Mouse (Mus musculus) erythroblast, embryonic 14.5 days (primary cell): ENCODE measurements around the gene Gpn1. TPM values are rescaled to one million over a fixed set of nuclear protein-coding genes. Genes with fewer than 3 reads are reported as not detected.
A peak's percentile ranks its signal among the peaks of the same experiment; 100 is the strongest.

Source experiments
- H3K27me3 ChIP-seq: 2 replicates; pipeline ENCODE4 v1.6.1; 2012; ENCODE audit warnings: inconsistent platforms; ENCODE audit not compliant: control insufficient read depth
- H3K36me3 ChIP-seq: 2 replicates; pipeline ENCODE4 v1.6.1; 2012; ENCODE audit warnings: mild to moderate bottlenecking, inconsistent platforms; ENCODE audit not compliant: control insufficient read depth
- H3K4me1 ChIP-seq: 2 replicates; pipeline ENCODE4 v1.6.1; 2012; ENCODE audit warnings: inconsistent platforms; ENCODE audit not compliant: control insufficient read depth
- H3K4me3 ChIP-seq: replicated peaks from 2 replicates; pipeline ENCODE3; 2012; ENCODE audit warnings: moderate library complexity, mild to moderate bottlenecking, inconsistent platforms
- H3K9me3 ChIP-seq: 2 replicates; pipeline ENCODE4 v1.6.1; 2012; ENCODE audit warnings: low read length, inconsistent platforms, mixed read lengths; ENCODE audit not compliant: control insufficient read depth
- GATA1 ChIP-seq: IDR thresholded peaks from 2 replicates; pipeline ENCODE4 v1.6.1; 2012; ENCODE audit warnings: low read length, inconsistent platforms, mixed read lengths
- TAL1 ChIP-seq: IDR thresholded peaks from 3 replicates; pipeline ENCODE4 v1.6.1; 2012; ENCODE audit warnings: low read length, inconsistent platforms, mixed read lengths
- polyA plus RNA-seq: library from polyadenylated mRNA; stranded (reverse); fragments of >175 nt; gene quantifications from 2 replicates; pipeline ENCODE4 v1.2.3, GENCODE M21; 2012

Gene Gpn1
- 0.31 and 0.81 TPM in 2 replicates for polyA plus RNA-seq

GRCm38 (mm10) chr5:31494513-31495297 lies at the start of gene Gpn1:
TSS of gene Gpn1 (plus strand) at chr5:31494741.
- no peak for TF ChIP-seq TAL1
- no peak for TF ChIP-seq GATA1
- H3K27me3 ChIP-seq = peaks cover 15% of the 10 kb centered on the region
- H3K4me3 ChIP-seq = peak within 1 kb of the TSS; percentile 91
- peaks cover 29% of the 10 kb centered on the region for H3K36me3 ChIP-seq
- no peaks in the 10 kb centered on the region for H3K9me3 ChIP-seq
- H3K4me1 ChIP-seq = peaks cover 23% of the 10 kb centered on the region

- Histone ChIP-seq H3K27me3 (no peaks in the 10 kb centered on the region), H3K4me3 (no peak overlapping the region), H3K4me1 (peaks cover 26% of the 10 kb centered on the region), H3K36me3 (peaks cover 4% of the 10 kb centered on the region), H3K9me3 (no peaks in the 10 kb centered on the region)
- TF ChIP-seq GATA1 (no peak), TAL1 (no peak)
Observed at GRCm38 (mm10) chr5:31451336-31451735, 43.2 kb upstream of the Gpn1 start.

- Histone ChIP-seq H3K4me1 (peaks cover 26% of the 10 kb centered on the region), H3K9me3 (no peaks in the 10 kb centered on the region), H3K36me3 (peaks cover 4% of the 10 kb centered on the region), H3K27me3 (no peaks in the 10 kb centered on the region), H3K4me3 (peak within 1 kb of the TSS; percentile 77)
- no peak for TF ChIP-seq GATA1
- no peak for TF ChIP-seq TAL1
Observed at GRCm38 (mm10) chr5:31451878-31452561, 42.5 kb upstream of the Gpn1 start, which contains the start of gene Zfp512. TSS of gene Zfp512 (plus strand) at chr5:31452431.

GRCm38 (mm10) chr5:31452562-31452878 lies 42.0 kb upstream of the Gpn1 start:
- Histone ChIP-seq H3K4me1 (peaks cover 26% of the 10 kb centered on the region), H3K27me3 (no peaks in the 10 kb centered on the region), H3K4me3 (peak overlapping the region; percentile 77), H3K36me3 (peaks cover 7% of the 10 kb centered on the region), H3K9me3 (no peaks in the 10 kb centered on the region)
- no peak for TF ChIP-seq GATA1
- TF ChIP-seq TAL1 = no peak

GRCm38 (mm10) chr5:31452886-31453410 lies 41.6 kb upstream of the Gpn1 start:
- peak overlapping the region; percentile 77 for H3K4me3 ChIP-seq
- H3K4me1 ChIP-seq = peaks cover 26% of the 10 kb centered on the region
- no peaks in the 10 kb centered on the region for H3K9me3 ChIP-seq
- H3K27me3 ChIP-seq = no peaks in the 10 kb centered on the region
- no peak for TF ChIP-seq TAL1
- no peak for TF ChIP-seq GATA1
- H3K36me3 ChIP-seq = peaks cover 7% of the 10 kb centered on the region

- no peak overlapping the region for H3K4me3 ChIP-seq
- H3K4me1 ChIP-seq = peaks cover 3% of the 10 kb centered on the region
- peaks cover 5% of the 10 kb centered on the region for H3K9me3 ChIP-seq
- peaks cover 77% of the 10 kb centered on the region for H3K36me3 ChIP-seq
- H3K27me3 ChIP-seq = no peaks in the 10 kb centered on the region
- TF ChIP-seq GATA1 = no peak
Observed at GRCm38 (mm10) chr5:31467798-31468197, 26.7 kb upstream of the Gpn1 start.

- no peaks in the 10 kb centered on the region for H3K27me3 ChIP-seq
- H3K36me3 ChIP-seq = peaks cover 94% of the 10 kb centered on the region
- no peaks in the 10 kb centered on the region for H3K4me1 ChIP-seq
- no peak overlapping the region for H3K4me3 ChIP-seq
- TF ChIP-seq TAL1 (no peak), GATA1 (no peak)
- peaks cover 5% of the 10 kb centered on the region for H3K9me3 ChIP-seq
Observed at GRCm38 (mm10) chr5:31469711-31470110, 24.8 kb upstream of the Gpn1 start.

- H3K4me1 ChIP-seq = no peaks in the 10 kb centered on the region
- TF ChIP-seq TAL1 (no peak), GATA1 (no peak)
- H3K36me3 ChIP-seq = peaks cover 93% of the 10 kb centered on the region
- no peaks in the 10 kb centered on the region for H3K27me3 ChIP-seq
- H3K4me3 ChIP-seq = no peak overlapping the region
- H3K9me3 ChIP-seq = peaks cover 5% of the 10 kb centered on the region
Observed at GRCm38 (mm10) chr5:31470334-31470733, 24.2 kb upstream of the Gpn1 start.

GRCm38 (mm10) chr5:31480536-31480935 lies 14.0 kb upstream of the Gpn1 start:
- H3K36me3 ChIP-seq = peaks cover 69% of the 10 kb centered on the region
- H3K9me3 ChIP-seq = no peaks in the 10 kb centered on the region
- H3K4me3 ChIP-seq = no peak overlapping the region
- H3K27me3 ChIP-seq = no peaks in the 10 kb centered on the region
- H3K4me1 ChIP-seq = no peaks in the 10 kb centered on the region
- TF ChIP-seq TAL1 (no peak), GATA1 (no peak)
